Mouse (Mus musculus) layer of hippocampus, adult 11-12 months (tissue): ENCODE measurements around the gene Mdh2.

Experiments used
- DNase-seq: peaks from one replicate; pipeline ENCODE4 v3.0.0; 2022; ENCODE audit warnings: low spot score

The Mdh2 gene

DNA sequence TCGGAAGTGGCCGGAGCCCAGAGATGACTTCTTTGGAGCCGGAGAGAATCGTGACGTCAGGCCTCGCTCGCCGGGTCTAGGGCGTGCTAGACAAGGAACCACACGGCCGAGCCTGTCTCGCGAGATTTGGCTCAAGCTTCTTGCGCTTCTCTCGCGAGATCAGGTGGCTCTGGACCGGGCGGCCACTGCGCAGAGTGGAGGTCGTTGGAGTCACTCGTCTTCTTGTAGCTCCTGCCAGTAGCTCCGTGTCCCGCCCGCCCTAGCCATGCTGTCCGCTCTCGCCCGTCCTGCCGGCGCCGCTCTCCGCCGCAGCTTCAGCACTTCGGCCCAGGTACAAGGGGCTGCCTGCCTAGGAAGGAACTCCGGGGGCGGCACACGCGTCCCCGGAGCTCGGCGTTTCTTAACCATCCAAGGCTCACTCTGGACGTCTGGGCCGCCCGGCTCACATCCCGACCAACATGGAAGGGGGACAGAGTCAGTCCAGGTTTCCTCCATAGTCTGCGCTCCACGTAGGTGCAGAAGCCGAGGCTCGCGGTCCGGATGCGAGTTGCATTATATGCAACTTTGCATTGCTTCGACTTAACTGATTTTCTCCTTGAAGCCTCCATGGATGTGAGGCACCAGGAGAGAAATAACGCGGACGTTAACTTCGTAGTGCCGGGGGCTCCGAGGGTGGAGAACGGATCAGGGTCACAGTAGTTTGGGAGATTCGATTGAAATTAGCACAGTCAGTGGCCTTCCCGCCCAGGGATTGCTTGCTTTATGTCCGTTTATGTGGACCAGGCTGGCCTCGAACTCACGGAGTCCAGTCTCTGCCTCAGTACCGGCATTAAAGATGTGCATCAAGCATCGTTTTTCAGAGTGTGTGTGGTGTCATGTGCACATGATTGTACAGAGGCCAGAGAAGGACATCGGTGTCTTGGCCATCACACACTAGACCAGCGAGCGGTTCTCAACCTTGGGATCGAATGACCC is at the start of gene Mdh2:
TSS of gene Mdh2 (plus strand) at position 10 of the 975 bp plus-strand sequence.
- peak; percentile 100 for DNase-seq

DNA sequence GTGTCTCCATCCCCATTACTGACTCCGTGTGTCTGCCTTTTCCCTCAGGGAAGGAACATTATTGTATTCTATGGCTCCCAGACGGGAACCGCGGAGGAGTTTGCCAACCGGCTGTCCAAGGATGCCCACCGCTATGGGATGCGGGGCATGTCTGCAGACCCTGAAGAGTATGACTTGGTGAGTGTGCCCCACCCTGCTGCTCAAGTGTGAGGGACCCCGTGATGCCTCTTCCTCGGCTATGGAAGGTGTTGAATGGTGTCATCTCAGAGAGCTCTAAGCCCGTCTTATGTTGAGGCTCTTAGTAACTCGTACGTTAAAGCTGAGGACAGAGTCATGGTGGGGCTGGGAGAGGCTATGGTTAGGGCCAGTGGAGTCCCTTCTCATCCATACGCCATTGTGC is 48.9 kb upstream of the Mdh2 start:
- no peak for DNase-seq

DNA sequence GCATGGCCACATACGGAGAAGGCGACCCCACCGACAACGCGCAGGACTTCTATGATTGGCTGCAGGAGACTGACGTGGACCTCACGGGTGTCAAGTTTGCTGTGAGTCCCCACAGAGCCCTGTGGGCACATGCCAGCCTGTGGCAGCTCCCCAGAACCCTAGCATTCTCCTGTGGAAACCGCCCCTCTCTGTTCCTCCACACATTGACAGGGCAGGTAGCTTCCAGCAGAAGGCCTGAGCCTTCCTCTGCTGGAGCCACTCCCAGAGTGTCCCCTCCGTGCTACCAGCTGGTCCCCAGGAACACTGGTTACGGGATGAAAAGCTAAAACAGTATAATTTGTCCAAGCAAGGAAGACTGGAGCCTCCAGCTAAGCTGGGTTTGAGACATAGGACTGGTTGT is 48.0 kb upstream of the Mdh2 start:
- no peak for DNase-seq

DNA sequence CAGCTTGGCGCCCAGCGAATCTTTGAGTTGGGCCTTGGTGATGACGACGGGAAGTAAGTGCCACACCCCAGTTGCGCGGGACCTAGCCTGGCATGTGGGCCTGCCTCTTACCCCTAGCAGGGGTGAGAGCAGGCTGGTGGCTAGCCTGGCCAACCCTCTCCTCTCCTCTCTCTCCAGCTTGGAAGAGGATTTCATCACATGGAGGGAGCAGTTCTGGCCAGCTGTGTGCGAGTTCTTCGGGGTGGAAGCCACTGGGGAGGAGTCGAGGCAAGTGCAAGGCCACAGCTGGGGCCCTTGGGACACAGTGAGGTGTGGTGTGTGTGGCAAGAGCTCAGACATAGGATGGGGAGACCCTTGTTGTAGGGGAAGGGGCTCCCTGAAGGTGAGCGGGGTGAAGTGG is 47.4 kb upstream of the Mdh2 start:
- DNase-seq, result no peak

DNA sequence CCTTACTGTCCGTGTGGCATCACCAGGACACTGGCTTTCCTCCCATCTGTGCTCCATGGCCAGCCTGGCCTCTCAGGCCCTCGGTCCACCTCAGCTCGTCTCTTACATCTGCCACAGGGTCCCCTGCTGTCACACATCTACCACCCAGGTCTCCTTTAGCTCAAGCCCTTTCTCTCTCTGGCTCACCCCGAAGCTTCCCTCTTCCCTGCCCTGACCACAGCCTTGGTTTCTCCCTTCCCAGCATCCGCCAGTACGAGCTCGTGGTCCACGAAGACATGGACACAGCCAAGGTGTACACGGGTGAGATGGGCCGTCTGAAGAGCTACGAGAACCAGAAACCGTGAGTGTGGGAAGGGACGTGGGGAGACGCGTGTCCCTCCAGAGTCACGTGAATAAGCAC is 47.0 kb upstream of the Mdh2 start:
- no peak for DNase-seq

DNA sequence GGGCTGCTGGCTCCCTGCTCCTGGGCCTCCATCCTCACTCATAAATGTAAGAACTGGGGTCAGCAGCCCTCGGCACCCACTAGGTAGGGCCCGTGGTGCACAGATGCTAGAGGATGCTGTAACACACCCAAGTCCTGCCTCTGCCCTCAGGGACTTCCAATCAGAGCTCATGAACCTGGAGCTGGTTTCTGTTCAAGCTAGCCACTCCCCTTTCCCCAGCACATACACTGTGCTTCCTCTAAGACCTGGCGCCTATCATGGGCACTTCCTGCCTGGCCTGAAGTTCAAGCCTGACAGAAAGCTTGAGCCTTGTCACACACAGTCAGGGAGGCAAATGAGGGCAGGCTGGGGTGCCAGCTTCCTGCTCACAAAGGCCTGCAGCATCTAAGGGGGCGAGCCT is 45.2 kb upstream of the Mdh2 start:
- DNase-seq, result no peak

DNA sequence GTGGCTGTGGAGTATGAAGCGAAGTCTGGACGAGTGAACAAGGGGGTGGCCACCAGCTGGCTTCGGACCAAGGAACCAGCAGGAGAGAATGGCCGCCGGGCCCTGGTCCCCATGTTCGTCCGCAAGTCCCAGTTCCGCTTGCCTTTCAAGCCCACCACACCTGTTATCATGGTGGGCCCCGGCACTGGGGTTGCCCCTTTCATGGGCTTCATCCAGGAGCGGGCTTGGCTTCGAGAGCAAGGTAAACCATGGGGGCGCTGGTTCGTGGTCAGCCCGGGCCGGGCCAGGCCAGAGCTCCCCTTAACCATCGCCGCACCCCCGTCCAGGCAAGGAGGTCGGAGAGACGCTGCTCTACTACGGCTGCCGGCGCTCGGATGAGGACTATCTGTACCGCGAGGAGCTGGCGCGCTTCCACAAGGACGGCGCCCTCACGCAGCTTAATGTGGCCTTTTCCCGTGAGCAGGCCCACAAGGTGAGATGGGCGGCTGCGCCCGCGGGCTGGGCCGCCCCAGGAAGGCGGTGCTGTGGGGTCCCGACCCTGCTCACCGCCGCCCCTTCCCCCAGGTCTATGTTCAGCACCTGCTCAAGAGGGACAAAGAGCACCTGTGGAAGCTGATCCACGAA is 44.1 kb upstream of the Mdh2 start:
- DNase-seq, result no peak

DNA sequence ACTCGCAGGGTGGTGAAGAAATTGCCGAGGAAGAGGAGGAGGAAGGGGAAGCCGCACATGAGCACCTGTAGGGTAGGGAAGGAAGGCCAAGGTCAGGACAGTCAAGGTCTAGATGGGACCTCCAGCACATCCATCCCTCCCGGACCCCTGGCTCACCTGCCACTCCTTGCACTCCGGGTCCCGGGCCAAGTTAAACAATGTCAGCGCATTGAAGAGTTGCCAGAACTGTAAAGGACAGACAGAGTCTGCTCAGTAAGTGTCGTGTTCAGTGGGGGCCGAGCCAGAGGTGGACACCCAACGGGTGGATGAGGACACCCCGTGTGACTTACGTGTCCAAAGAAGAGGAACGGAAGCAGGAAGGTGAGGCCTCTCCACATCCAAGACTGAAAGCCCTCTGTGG is 42.5 kb upstream of the Mdh2 start:
- no peak for DNase-seq

DNA sequence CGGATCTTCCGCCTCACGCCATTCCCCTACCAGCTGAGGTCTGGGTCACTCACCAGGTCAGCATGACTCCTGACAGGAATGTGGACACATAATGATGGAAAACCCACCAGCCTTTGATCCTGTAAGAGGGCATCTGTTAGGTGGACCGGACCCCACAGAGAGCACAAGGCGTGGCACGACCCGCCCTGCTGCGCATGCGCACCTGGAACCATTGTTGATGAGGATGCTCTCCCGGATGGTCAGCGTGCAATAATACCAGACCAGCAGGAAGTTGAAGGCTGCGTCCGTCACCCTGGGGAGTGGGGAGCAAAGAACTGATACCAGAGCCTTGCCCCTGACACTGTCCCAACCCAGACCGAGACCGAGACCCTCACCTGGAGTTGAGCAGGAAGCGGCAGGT is 41.7 kb upstream of the Mdh2 start:
- no peak for DNase-seq

DNA sequence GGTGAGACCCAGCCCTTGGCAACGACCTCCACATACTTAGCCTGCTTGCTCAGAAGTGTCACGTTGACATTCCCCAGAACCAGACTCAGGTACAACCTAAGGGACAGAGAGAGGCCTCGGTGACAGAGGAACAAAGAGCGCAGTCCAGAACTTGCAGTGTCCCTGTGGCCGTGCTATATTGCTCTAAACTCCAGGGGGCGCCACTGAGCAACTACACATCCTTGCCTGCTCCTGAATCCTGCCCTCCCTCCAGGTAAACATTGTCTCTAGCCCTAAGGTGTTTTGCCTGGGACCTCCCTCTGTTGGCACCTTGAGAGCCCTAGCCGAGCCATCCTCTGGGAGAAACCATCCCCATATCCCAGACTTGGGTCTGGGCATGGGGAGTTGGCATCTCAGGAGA is 41.1 kb upstream of the Mdh2 start:
- no peak for DNase-seq

DNA sequence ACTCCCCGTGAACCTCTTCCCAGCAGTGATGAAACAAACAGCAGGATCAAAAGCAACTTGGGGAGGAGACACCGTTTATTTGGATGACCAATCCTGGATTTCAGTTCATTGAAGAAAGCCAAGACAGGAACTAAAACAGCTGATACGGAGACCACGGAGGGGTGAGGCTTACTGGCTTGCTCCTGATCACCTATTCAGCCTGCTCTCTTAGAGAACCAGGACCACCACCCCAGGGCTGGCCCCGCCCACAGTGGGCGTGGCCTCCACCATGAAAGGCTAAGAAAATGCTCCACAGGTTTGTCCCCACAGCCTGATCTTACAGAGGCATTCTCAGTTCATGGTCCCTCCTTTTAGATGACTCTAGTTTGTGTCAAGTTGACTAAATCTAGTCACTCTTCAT is 40.0 kb upstream of the Mdh2 start:
- DNase-seq, result no peak

DNA sequence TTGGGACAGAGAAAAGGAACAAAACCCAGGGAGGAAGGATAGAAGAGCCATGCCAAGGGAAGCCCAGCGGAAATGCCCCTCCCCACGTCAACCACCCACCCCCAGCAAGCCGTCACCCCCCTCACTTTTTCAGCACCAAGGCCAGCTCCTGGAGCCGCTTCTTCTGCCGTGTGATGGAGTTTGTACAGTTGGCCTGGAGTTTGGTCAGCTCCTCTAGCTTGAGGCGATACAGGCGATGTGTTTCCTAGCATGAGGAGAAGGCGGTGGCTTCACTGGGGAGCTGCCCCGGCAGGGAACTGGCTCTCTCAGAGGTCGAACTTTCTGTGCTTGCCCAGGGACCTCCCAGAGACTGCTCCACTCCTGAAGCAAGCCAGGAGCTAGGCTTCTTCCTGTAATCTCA is 36.1 kb upstream of the Mdh2 start:
- DNase-seq, result no peak

DNA sequence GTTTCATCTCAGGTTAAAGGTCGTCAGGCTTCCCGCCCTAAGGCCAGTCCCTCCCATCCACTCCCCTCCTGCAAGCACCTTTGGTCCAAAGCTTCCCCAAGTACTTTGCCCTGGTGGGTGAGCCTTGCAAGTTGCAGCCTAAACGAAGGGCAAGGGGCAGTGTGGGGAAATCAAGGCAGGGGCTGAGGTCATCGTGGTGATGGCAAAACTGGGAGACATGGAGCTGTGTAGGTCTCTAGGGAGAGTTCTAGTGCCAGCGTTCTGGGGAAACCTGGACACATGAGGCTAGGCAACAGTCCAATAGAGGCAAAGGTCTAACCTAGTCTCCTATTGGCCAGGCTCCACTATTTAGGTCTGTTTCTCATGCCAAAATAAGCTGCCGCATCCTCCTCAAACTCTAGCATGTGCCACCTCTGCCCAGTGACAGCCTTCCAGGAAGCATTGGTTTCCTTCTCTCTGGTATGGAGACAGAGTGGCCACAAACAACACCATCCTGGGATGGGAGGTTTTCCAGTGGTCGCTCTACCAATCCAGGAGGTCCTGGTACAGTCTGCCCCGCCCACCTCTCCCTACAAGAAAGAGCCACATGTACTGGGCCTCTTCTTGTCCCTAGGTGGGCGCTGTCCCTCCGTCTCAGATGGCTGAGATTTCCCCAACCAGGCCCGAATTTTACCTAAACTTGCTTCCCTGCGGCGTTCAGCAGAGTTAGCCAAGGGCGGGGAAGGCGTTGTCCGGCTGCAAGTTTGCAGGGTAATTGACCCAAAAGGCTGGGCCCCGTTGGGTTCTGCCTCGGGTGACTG is 35.1 kb upstream of the Mdh2 start:
- no peak for DNase-seq

DNA sequence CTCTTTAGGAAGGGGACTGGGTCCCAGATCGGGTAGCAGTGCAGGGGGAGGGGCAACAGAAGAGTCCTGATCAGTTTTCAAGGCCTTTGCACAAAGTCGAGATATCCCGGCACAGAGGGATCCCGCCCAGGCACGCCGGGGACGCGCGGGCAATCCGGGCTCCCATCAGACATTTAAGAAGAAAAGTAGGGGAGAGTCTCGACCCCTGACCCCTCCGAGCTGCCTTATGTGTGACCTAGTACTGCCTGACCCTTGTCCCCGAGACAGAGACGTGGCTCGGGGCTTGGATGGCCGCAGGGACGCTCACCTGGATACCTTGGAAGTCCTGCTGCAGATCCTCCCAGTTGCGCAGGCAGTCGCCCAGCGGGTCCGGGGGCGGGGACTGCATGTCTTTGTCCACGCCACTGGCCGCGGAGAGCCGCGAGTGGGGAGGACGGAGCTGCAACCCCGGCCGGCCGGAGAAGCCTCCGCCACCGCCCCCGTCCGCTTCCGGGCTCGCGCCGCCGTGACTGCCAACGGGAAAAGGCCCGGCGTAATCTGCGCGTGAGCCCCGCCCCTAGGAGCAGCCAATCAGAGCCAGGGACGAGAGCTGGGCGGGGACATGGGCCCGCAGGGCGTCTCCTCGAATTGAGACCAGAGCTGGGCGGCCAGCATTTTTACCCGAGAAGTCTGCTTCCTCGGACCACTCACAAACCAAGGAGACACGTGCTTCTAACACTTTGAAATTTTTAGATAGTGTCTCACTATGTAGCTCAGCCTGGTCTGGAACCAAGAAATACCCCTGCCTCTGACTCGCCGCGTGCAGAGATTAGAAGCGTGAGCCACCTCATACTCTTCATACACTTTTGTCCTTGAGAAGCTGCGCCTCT is 34.3 kb upstream of the Mdh2 start, which contains the start of gene Tmem120a:
TSS of gene Tmem120a (minus strand) at position 708 of the 869 bp plus-strand sequence.
- peak; percentile 94 for DNase-seq

DNA sequence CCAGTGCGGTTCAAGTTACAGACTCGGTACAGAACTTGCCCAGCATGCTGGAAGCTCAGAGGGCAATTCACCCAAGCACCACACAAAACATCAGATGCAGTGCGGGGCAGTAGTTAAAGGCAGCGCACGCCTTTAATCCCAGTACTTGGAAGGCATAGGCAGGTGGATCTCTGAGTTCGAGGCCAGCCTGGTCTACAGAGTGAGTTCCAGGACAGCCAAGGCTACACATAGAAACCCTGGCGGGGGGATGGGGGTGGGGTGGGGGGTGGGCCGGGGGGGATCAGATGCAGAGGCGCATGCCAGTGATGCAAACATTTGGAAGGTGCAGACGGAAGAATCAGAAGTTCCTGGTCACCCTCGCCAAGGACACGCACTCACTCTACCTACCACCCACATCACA is 33.5 kb upstream of the Mdh2 start:
- no peak for DNase-seq

DNA sequence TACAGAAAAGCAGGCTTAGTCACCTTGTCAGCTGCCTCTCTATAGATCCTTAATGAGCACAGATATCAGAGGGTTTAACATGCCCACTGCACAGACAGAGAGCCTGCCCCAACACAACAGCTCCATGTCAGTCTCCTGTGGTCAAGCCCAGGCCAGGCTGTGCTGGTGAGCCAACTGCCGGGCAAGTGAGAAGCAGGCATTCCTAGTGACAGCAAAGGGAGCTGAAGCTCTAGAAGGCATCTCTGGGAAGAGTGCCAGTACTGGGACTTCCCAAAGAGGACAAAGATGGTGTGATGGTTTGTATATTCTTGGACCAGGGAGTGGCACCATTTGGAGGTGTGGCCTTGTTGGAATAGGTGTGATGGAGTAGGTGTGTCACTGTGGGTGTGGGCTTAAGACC is 27.2 kb upstream of the Mdh2 start:
- DNase-seq, result no peak

DNA sequence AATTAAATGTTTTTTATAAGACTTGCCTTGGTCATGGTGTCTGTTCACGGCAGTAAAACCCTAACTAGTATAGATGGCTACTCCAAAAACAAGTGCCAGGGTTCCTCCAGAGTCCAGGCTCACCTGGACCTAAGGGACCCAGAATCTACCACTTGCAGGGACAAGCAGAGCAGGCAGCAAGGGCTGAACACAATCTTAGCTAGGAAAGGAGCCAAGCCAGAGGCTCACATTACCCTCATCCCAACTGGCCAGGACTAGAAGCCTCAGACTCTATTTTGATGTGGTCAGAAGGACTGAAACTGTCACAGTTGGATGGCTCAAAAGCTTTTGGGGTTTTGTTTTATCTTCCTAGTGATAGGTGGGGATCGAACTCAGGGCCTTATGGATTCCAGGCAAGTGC is 26.7 kb upstream of the Mdh2 start:
- DNase-seq, result no peak

DNA sequence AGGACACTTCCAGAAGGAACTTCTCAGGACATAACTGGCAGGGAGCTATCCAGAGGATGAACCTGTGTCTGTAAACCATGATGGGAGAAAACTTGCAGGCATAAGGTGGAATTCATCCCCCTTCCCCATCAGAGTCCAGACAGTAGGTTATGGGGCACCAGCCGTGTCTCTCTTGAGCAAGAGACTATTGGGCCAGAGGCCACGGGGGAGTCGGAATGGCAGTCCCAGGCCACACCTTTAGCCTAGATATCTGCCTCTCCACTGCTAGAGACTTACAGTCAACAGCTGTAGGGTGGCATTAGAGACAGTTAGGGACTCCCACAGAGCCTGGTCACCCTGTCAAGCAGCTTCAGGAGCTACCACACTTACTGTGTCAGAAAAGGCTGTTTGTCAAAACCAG is 16.4 kb upstream of the Mdh2 start:
- DNase-seq, result no peak

DNA sequence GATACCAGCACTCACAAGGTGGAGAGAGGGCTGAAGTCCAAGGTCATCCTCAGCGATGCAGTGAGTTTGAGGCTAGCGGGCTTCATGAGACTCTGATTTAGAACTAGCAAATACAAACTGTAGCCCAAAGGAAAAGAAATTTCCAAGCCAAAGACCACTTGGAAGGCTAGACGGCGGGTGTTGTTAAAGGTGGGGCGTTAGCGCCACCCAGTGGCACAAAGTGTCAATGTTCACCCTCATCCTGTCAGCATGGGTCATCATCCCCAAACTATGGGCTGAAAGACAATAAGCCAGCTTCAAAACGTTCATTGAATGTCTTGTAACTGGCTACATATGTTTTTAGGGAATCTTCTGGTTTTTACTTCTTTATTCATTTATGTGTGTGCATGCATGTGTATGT is 14.8 kb upstream of the Mdh2 start:
- peak; percentile 80 for DNase-seq

DNA sequence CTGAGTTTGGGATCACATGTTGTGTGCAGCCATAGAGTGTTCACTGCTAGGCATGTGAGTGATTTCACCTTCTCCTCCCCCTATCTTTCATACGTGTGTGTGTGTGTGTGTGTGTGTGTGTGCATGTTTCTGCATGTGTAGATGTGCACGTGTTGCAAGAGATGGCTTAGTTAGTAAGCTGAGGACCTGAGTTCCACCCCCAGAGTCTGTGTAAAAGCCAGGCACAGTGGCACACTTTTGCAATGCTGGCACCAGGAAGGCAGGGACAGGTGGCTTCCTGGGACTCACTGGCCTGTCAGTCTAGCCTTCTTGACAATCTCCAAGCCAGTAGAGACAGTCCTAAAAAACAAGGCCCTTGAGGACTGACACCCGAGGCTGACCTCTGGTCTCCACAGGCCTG is 13.3 kb upstream of the Mdh2 start:
- no peak for DNase-seq

DNA sequence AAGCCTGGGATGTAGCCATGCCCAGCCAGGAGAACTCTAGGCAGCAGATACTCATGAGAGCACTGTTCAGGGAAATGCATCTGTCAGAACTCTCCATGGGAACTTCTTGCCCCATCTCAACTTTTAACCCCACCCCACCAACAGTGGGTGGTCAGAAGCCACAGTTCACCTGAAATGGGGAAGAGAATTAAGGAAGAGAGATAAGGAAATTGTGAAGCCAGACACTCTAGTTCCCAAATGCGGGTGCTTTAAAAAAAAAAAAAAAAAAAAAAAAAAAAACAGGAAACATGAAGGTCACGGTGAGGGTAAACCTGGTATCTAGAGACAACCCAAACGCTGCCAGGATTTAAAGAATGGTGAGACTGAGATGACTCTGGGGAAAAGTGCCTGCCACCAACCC is 5.8 kb upstream of the Mdh2 start:
- DNase-seq, result no peak

DNA sequence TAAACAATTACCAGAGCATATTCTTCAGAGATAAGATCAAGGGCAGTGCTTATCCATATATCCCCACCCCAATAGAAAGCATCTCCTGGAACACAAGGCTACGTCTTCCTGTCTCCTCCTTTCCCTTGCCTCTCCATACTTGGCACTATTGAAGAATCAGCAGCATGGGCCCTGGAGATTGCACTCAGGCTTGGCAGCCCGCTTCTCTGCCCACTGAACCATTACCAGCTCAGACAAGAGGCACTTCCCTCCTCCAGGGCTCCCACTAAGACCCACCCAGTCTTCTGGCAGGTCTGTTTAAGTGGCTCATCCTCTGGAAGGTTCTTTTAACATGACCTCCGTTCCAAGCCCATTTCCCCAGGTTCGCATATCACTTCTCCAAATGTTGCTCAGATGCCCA is 1.7 kb upstream of the Mdh2 start:
- no peak for DNase-seq
